In genomic region chr2:180967010-180967763, GRCm38 (mm10) we compare ENCODE assay signal across 8 mouse cellular contexts. TPM values are rescaled to one million over a fixed set of nuclear protein-coding genes. Genes with fewer than 3 reads are reported as not detected.
DNase-seq lines count a peak whose midpoint lies in the region; ATAC-seq lines count a peak whose summit lies in the region.

Gene Arfgap1 (plus strand): TSS chr2:180967225.

- H3K9me3 ChIP-seq in hindbrain, embryonic 13.5 days = no peaks in the 10 kb centered on the region

- peaks cover 28% of the 10 kb centered on the region for H3K4me1 ChIP-seq in hindbrain, embryonic 13.5 days (replicated peaks)

- H3K4me2 ChIP-seq in hindbrain, embryonic 13.5 days = peak within 1 kb of the TSS; percentile 98

- peak within 1 kb of the TSS; percentile 95 for H3K4me3 ChIP-seq in hindbrain, embryonic 13.5 days

- H3K36me3 ChIP-seq in hindbrain, embryonic 13.5 days = peaks cover 29% of the 10 kb centered on the region

- WGBS in hindbrain, embryonic 13.5 days = under 1% methylated on average over 57 of the region's 57 CpGs

- peak within 1 kb of the TSS; percentile 91 for H3K27ac ChIP-seq in hindbrain, embryonic 13.5 days

- no peaks in the 10 kb centered on the region for H3K27me3 ChIP-seq in hindbrain, embryonic 13.5 days

- DNase-seq in NIH3T3 (ENCODE audit: low read depth) = peak; percentile 98
- DNase-seq in cerebellum, postnatal 14 days = peak; percentile 97 to 98
- peak; percentile 85 to 86 for DNase-seq in frontal cortex, postnatal 14 days (ENCODE audit: low spot score in 2 of 2)
- DNase-seq in layer of hippocampus, postnatal 25 days (ENCODE audit: extremely low spot score in 1 of 2, low spot score in 1 of 2) = peak; percentile 87 to 89
- peak; percentile 93 for DNase-seq in lung, postnatal 25 days (ENCODE audit: low spot score)
- peak; percentile 89 for DNase-seq in retina, embryonic 14.5 days (ENCODE audit: low spot score)
- peak; percentile 89 for DNase-seq in thymus, postnatal 4 days

- peak within 1 kb of the TSS; percentile 98 for H3K9ac ChIP-seq in hindbrain, embryonic 13.5 days

- ATAC-seq in hindbrain, embryonic 13.5 days (ENCODE audit: low FRiP score) = peak; percentile 92

RNA-seq across cellular contexts. Expression of gene Arfgap1, which starts in this region (rescaled TPM):
- 101 and 107 TPM in 2 replicates for polyA plus RNA-seq in hindbrain, embryonic 13.5 days (2015; fragmentation: Nextera tagmentation; extraction: Ambion mirVana)
- 100 to 1,000 TPM; 132 to 136 TPM for total RNA-seq in layer of hippocampus, postnatal 25 days (2021)

Comparison
In these comparisons a context has a peak if more than half of its experiments do, and no peak if none do; other contexts are left out.
1. Peak in every context shown above with its lines: DNase-seq, ATAC-seq, H3K4me3 ChIP-seq and H3K27ac ChIP-seq.